Mouse (Mus musculus) midbrain, embryonic 11.5 days (tissue): ENCODE measurements at regions not wholly inside any gene's neighbourhood (a gene's known extent, or its start where the extent isn't known, plus 50 kb on each side); places are given as distances from the start of the nearest gene placed in this dataset.
A peak's percentile ranks its signal among the peaks of the same experiment; 100 is the strongest.

Experiments
- ATAC-seq: fragments of 200-750 bp; cut with Nextera tagmentation; 2 replicates; pipeline ENCODE4 v1.8.0; 2017; ENCODE audit warnings: moderate TSS enrichment, moderate library complexity; ENCODE audit not compliant: low FRiP score
- DNase-seq: peaks from one replicate; pipeline ENCODE4 v3.0.0; 2015; ENCODE audit warnings: low spot score; ENCODE audit errors: missing footprints
- H3K27ac ChIP-seq: fragments of 300-500 bp; sonication (generic); 2 replicates; pipeline ENCODE4 v1.5.1; 2014; ENCODE audit warnings: low read depth, low read length
- H3K27me3 ChIP-seq: fragments of 300-500 bp; sonication (generic); 2 replicates; pipeline ENCODE4 v1.6.1; 2014; ENCODE audit warnings: mild to moderate bottlenecking, low read length, moderate library complexity, mixed read lengths; ENCODE audit not compliant: control insufficient read depth, insufficient read depth
- H3K36me3 ChIP-seq: fragments of 300-500 bp; sonication (generic); 2 replicates; pipeline ENCODE4 v1.6.1; 2014; ENCODE audit warnings: mild to moderate bottlenecking, low read length, moderate library complexity, mixed read lengths; ENCODE audit not compliant: control insufficient read depth, insufficient read depth
- H3K4me1 ChIP-seq: fragments of 300-500 bp; sonication (generic); 2 replicates; pipeline ENCODE4 v1.6.1; 2014; ENCODE audit warnings: low read length; ENCODE audit not compliant: control insufficient read depth, insufficient read depth
- H3K4me2 ChIP-seq: fragments of 300-500 bp; sonication (generic); 2 replicates; pipeline ENCODE4 v1.6.1; 2014; ENCODE audit warnings: mild to moderate bottlenecking, moderate library complexity
- H3K4me3 ChIP-seq: fragments of 300-500 bp; sonication (generic); 2 replicates; pipeline ENCODE4 v1.5.1; 2014; ENCODE audit warnings: low read depth, low read length
- H3K9ac ChIP-seq: fragments of 300-500 bp; sonication (generic); 2 replicates; pipeline ENCODE4 v1.6.1; 2014; ENCODE audit warnings: low read length
- H3K9me3 ChIP-seq: fragments of 300-500 bp; sonication (generic); 2 replicates; pipeline ENCODE4 v1.6.1; 2016; ENCODE audit warnings: low read length; ENCODE audit not compliant: control insufficient read depth
- WGBS: fragments of 180-500 bp; shearing (Covaris S2); extraction: QIAGEN DNeasy Blood & Tissue Kit; methylation state at CpG from one replicate; pipeline ENCODE4 v1.1.7; 2014; 5-methylcytosine and 5-hydroxymethylcytosine counted together

GRCm38 (mm10) chr2:72597941-72598340, 122.0 kb downstream of the Cdca7 start:
- peaks cover 3% of the 10 kb centered on the region; the same call in 1 of the 2 replicates for H3K27me3 ChIP-seq
- no peaks in the 10 kb centered on the region for H3K36me3 ChIP-seq
- WGBS, result 29% methylated on average over 9 of the region's 9 CpGs
- H3K4me1 ChIP-seq, result peaks cover 13% of the 10 kb centered on the region
- no peak overlapping the region for H3K9ac ChIP-seq
- no peak overlapping the region for H3K4me2 ChIP-seq
- ATAC-seq, result peak; percentile 73
- no peaks in the 10 kb centered on the region for H3K9me3 ChIP-seq
- peak; percentile 88 for DNase-seq
- no peak overlapping the region for H3K27ac ChIP-seq
- no peak overlapping the region for H3K4me3 ChIP-seq

GRCm38 (mm10) chr2:72600723-72601122, 124.8 kb downstream of the Cdca7 start:
- H3K27me3 ChIP-seq, result peaks cover 3% of the 10 kb centered on the region

GRCm38 (mm10) chr2:72602152-72602551, 126.2 kb downstream of the Cdca7 start:
- Histone ChIP-seq H3K27ac (no peak overlapping the region), H3K27me3 (peaks cover 3% of the 10 kb centered on the region; the same call in 1 of the 2 replicates), H3K36me3 (no peaks in the 10 kb centered on the region), H3K9me3 (no peaks in the 10 kb centered on the region), H3K4me1 (peaks cover 13% of the 10 kb centered on the region), H3K9ac (no peak overlapping the region), H3K4me3 (no peak overlapping the region), H3K4me2 (no peak overlapping the region)
- DNase-seq, result no peak
- ATAC-seq, result no peak
- 70% methylated on average over 1 of the region's 1 CpGs for WGBS

More at GRCm38 (mm10) chr2:72600723-72601122, 124.8 kb downstream of the Cdca7 start:
- H3K4me2 ChIP-seq, result no peak overlapping the region
- no peaks in the 10 kb centered on the region for H3K9me3 ChIP-seq
- no peaks in the 10 kb centered on the region for H3K36me3 ChIP-seq
- DNase-seq, result no peak
- H3K4me1 ChIP-seq, result peaks cover 13% of the 10 kb centered on the region
- H3K4me3 ChIP-seq, result no peak overlapping the region
- no peak overlapping the region for H3K9ac ChIP-seq
- no peak overlapping the region for H3K27ac ChIP-seq
- no peak for ATAC-seq

- no peak for DNase-seq
- Histone ChIP-seq H3K4me1 (0 out of 2 replicates have a peak, but pooled peaks cover 2% of the 10 kb centered on the region), H3K9ac (no peak overlapping the region), H3K4me2 (no peak overlapping the region), H3K4me3 (no peak overlapping the region), H3K36me3 (no peaks in the 10 kb centered on the region), H3K9me3 (no peaks in the 10 kb centered on the region), H3K27ac (no peak overlapping the region), H3K27me3 (no peaks in the 10 kb centered on the region)
- ATAC-seq, result no peak
- WGBS, result 96% methylated on average over 3 of the region's 3 CpGs
Observed at GRCm38 (mm10) chr2:72612221-72612620, 136.3 kb downstream of the Cdca7 start.

- ATAC-seq (no peak), DNase-seq (no peak)
- H3K4me1 ChIP-seq, result peaks cover 3% of the 10 kb centered on the region; the same call in 1 of the 2 replicates
- H3K27me3 ChIP-seq, result peaks cover 4% of the 10 kb centered on the region; the same call in 1 of the 2 replicates
- H3K9ac ChIP-seq, result no peak overlapping the region
- no peak overlapping the region for H3K4me2 ChIP-seq
- no peaks in the 10 kb centered on the region for H3K9me3 ChIP-seq
- H3K4me3 ChIP-seq, result no peak overlapping the region
- H3K27ac ChIP-seq, result no peak overlapping the region
- WGBS, result 63% methylated on average over 8 of the region's 8 CpGs
- no peaks in the 10 kb centered on the region for H3K36me3 ChIP-seq
Observed at GRCm38 (mm10) chr2:72614256-72614655, 138.3 kb downstream of the Cdca7 start.

GRCm38 (mm10) chr2:72615869-72616268, 139.9 kb downstream of the Cdca7 start:
- Histone ChIP-seq H3K9me3 (no peaks in the 10 kb centered on the region), H3K4me3 (no peak overlapping the region), H3K36me3 (no peaks in the 10 kb centered on the region), H3K27ac (no peak overlapping the region), H3K4me2 (no peak overlapping the region), H3K27me3 (peaks cover 4% of the 10 kb centered on the region; the same call in 1 of the 2 replicates), H3K4me1 (peaks cover 9% of the 10 kb centered on the region; the same call in 1 of the 2 replicates), H3K9ac (no peak overlapping the region)
- ATAC-seq (no peak), DNase-seq (no peak)
- 91% methylated on average over 2 of the region's 2 CpGs for WGBS

GRCm38 (mm10) chr2:72616412-72616811, 140.5 kb downstream of the Cdca7 start:
- H3K4me3 ChIP-seq, result no peak overlapping the region
- no peak overlapping the region for H3K4me2 ChIP-seq
- ATAC-seq, result no peak
- no peaks in the 10 kb centered on the region for H3K36me3 ChIP-seq
- no peak overlapping the region for H3K9ac ChIP-seq
- no peaks in the 10 kb centered on the region for H3K9me3 ChIP-seq
- DNase-seq, result no peak
- H3K27ac ChIP-seq, result no peak overlapping the region
- peaks cover 4% of the 10 kb centered on the region; the same call in 1 of the 2 replicates for H3K27me3 ChIP-seq
- peaks cover 9% of the 10 kb centered on the region; the same call in 1 of the 2 replicates for H3K4me1 ChIP-seq

GRCm38 (mm10) chr2:72619446-72619845, 143.5 kb downstream of the Cdca7 start:
- ATAC-seq, result no peak
- peak; percentile 89 for DNase-seq
- Histone ChIP-seq H3K9me3 (no peaks in the 10 kb centered on the region), H3K27me3 (peaks cover 4% of the 10 kb centered on the region; the same call in 1 of the 2 replicates), H3K36me3 (no peaks in the 10 kb centered on the region), H3K4me1 (peaks cover 9% of the 10 kb centered on the region; the same call in 1 of the 2 replicates), H3K27ac (no peak overlapping the region), H3K4me3 (no peak overlapping the region), H3K4me2 (no peak overlapping the region), H3K9ac (no peak overlapping the region)
- 37% methylated on average over 4 of the region's 4 CpGs for WGBS

GRCm38 (mm10) chr2:72620182-72620652, 144.3 kb downstream of the Cdca7 start:
- Histone ChIP-seq H3K9ac (peak overlapping the region; percentile 11; the same call in 1 of the 2 replicates), H3K4me2 (peak overlapping the region; percentile 27), H3K4me3 (no peak overlapping the region), H3K36me3 (no peaks in the 10 kb centered on the region), H3K27ac (no peak overlapping the region), H3K4me1 (peaks cover 7% of the 10 kb centered on the region; the same call in 1 of the 2 replicates), H3K9me3 (no peaks in the 10 kb centered on the region), H3K27me3 (peaks cover 4% of the 10 kb centered on the region; the same call in 1 of the 2 replicates)
- WGBS, result 2% methylated on average over 9 of the region's 9 CpGs
- peak; percentile 40; the same call in 1 of the 2 replicates for ATAC-seq
- peak; percentile 94 for DNase-seq
